Mouse (Mus musculus) megakaryocyte progenitor cell, adult 5-6 weeks (primary cell): Measurements from ENCODE around the gene H2-M10.6. TPM values are rescaled to one million over a fixed set of nuclear protein-coding genes. Genes with fewer than 3 reads are reported as not detected.
A peak's percentile ranks its signal among the peaks of the same experiment; 100 is the strongest.
"Not testable (repeated sequence)": the region's sequence is repeated elsewhere in the genome, so short reads cannot be mapped to it uniquely, and the experiment has no call there.

Source experiments
- ATAC-seq: replicated peaks from 2 replicates; pipeline ENCODE4 v1.8.0; 2016; ENCODE audit warnings: mild to moderate bottlenecking, moderate TSS enrichment, inconsistent platforms; ENCODE audit not compliant: poor library complexity
- total RNA-seq, 2 experiments: library from RNA; stranded (forward) in 1 of 2; stranded (reverse) in 1 of 2; fragments of 157-497, 149-512 nt in 1 of 2; fragments of 200-1000 nt in 1 of 2; gene quantifications; 2 replicates each; pipeline versions ENCODE4 v1.2.3 to v1.2.4; 2015 to 2017

Gene H2-M10.6
- total RNA-seq (2015) (not detected in 2 replicates), total RNA-seq (2017) (not detected in 2 replicates)

DNA sequence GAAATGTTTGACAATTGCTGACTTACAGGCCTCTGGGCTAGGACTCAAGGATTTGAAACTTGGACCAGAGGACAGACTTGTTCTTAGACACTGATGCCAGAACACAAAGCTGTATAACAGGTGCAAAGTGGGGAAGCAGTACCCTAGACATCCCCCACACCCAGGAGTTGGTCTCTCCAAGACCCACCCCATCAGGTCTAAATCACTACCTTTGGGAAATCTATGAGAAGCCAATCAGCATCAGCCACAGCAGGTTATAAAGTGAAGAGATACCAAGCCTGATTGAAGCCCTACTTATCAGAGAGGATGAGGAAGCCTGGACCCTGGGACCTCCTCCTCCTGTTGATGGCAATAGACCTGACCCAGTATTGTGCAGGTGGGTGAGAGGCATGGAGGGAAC lies at the start of gene H2-M10.6:
H2-M10.6 (plus strand) TSS at position 301 of the 400 bp plus-strand sequence.
- ATAC-seq = no peak

DNA sequence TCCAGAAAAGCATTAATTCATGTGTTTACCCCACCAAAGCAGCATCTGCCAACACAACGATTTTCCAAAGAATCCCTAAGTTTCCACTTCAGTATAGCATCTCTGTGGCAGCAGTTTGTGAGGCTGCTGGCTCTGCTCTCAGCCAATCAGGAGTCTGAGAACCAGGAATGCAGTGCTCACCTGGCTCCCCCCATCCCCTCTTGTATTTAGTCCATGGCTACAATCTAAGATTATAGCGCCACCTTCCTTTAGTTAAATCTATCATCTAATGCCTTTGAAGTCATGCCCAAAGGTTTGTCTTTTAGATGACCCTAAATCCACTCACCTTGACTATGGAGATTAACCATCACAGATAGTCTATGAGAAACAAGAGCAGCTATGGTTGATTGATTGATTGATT lies 48.2 kb upstream of the H2-M10.6 start:
- ATAC-seq = no peak

- peak; percentile 71 for ATAC-seq
Observed at GRCm38 (mm10) chr17:36764244-36764643, 47.7 kb upstream of the H2-M10.6 start.

- ATAC-seq = not testable (repeated sequence)
Observed at GRCm38 (mm10) chr17:36765403-36765802, 46.6 kb upstream of the H2-M10.6 start.

DNA sequence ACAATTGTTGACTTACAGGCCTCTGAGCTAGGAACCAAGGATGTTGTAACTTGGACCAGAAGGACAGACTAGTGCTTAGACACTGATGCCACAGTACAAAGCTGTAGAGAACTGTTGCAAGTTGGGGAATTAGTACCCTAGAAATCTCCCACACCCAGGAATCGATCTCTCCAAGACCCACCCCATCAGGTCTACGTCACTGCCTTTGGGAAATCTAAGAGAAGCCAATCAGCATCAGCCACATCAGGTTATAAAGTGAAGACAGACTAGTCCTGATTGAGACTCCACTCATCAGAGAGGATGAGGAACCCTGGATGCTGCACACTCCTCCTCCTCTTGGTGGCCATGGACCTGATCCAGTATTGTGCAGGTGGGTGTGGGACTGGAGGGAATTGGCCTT lies 39.4 kb upstream of the H2-M10.6 start, which contains the start of gene H2-M10.5:
H2-M10.5 (plus strand) TSS at position 301 of the 400 bp plus-strand sequence.
- ATAC-seq = not testable (repeated sequence)

- no peak for ATAC-seq
Observed at GRCm38 (mm10) chr17:36781533-36781932, 30.4 kb upstream of the H2-M10.6 start.

DNA sequence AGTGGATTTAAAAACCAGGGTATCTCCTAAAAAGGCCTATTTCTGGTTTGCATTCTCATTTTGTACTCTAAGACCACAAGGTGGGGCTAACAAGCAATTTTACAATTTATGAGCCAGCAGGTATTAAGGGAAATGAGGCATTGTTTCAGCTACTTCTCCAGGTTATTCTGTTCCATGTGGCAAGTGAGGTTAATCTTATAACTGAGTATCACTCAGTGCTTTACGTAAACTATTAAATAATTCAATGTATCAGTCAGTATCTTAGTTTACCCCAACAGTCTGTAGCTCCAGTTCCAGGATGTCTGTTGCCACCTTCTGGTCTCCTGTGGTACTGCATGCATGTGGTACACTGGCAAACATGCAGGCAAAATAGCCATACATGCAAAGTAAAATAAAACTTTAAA lies 25.5 kb upstream of the H2-M10.6 start:
- peak; percentile 83 for ATAC-seq

GRCm38 (mm10) chr17:36788351-36788750 lies 23.6 kb upstream of the H2-M10.6 start:
- ATAC-seq = no peak

GRCm38 (mm10) chr17:36788801-36789200 lies 23.2 kb upstream of the H2-M10.6 start:
- peak; percentile 94 for ATAC-seq

GRCm38 (mm10) chr17:36799493-36799892 lies 12.5 kb upstream of the H2-M10.6 start:
- no peak for ATAC-seq

- not testable (repeated sequence) for ATAC-seq
Observed at GRCm38 (mm10) chr17:36799921-36800462, 12.0 kb upstream of the H2-M10.6 start.

DNA sequence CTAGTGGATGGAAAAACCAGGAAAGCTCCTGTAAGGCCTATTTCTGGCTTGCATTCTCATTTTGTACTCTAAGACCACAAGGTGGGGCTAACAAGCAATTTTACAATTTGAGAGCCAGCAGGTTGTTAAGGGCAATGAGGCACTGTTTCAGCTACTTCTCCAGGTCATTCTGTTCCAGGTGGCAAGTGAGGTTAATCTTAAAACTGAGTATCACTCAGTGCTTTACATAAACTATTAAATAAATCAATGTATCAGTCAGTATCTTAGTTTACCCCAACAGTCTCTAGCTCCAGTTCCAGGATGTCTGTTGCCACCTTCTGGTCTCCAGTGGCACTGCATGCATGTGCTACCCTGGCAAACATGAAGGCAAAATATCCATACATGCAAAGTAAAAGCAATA lies 12.0 kb downstream of the H2-M10.6 start:
- ATAC-seq = peak; percentile 75

- peak; percentile 55 for ATAC-seq
Observed at GRCm38 (mm10) chr17:36825525-36825924, 13.6 kb downstream of the H2-M10.6 start.

GRCm38 (mm10) chr17:36826002-36826401 lies 14.0 kb downstream of the H2-M10.6 start:
- peak; percentile 82 for ATAC-seq

- peak; percentile 56 for ATAC-seq
Observed at GRCm38 (mm10) chr17:36828488-36828887, 16.5 kb downstream of the H2-M10.6 start.

- ATAC-seq = no peak
Observed at GRCm38 (mm10) chr17:36830470-36830869, 18.5 kb downstream of the H2-M10.6 start.

- ATAC-seq = no peak
Observed at GRCm38 (mm10) chr17:36832694-36833093, 20.7 kb downstream of the H2-M10.6 start.

DNA sequence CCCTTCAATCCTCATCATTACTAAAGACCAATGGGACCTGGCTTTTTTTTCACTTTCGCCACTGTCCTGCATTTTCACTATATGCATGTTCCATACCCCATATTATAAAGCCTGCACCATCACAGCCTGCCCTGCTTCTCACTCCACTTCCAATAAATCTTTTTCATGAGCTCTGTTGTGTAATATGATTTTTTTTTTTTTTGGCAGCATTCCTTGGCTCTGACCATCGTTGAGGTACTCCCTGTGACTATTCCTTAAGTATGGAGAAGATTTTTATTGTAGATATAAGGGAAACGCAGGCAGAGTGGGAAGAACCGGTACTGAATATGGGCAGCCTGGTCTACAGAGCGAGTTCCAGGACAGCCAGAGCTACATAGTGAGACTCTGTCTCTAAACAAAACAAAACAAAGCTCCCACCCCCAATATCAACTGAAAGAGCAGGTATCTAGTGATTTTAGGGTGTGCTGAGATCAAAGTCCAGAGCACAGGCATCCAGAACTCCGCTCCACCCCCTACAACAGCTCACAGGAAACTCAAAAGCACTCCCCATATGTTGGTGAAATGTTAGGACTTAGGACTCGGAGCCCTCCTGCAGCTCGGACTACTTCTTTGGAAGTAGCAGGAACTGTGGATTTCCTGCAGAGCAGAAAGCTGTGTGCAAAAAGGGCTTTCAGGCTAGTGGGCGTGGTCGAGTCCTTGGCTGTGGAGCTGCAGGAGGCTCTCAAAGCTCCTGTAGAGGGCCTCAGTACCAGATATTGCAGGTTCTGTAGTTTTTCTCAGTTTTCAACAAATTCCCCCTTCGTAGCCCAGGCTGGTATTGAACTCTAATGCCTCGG lies 23.8 kb downstream of the H2-M10.6 start:
- ATAC-seq = peak; percentile 73

DNA sequence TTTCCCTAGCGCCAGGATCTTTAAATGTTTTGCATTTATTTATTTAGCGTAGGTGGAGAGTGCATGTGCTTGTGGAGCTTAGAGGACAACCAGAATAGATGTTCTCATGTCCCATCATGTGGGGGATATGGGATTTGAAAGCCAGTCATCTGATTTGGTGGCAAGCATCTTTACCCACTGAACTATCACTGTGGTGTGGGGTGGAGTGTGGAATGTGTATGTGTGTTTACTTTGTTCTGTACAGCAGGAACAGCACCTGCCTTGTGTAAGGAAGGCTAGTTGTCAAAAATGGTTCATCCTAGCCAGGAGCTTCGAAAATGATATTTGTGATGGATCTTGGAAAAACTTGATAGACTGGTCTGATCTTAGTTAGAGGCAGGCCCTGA lies 24.4 kb downstream of the H2-M10.6 start:
- ATAC-seq = peak; percentile 7; the same call in 1 of the 2 replicates

DNA sequence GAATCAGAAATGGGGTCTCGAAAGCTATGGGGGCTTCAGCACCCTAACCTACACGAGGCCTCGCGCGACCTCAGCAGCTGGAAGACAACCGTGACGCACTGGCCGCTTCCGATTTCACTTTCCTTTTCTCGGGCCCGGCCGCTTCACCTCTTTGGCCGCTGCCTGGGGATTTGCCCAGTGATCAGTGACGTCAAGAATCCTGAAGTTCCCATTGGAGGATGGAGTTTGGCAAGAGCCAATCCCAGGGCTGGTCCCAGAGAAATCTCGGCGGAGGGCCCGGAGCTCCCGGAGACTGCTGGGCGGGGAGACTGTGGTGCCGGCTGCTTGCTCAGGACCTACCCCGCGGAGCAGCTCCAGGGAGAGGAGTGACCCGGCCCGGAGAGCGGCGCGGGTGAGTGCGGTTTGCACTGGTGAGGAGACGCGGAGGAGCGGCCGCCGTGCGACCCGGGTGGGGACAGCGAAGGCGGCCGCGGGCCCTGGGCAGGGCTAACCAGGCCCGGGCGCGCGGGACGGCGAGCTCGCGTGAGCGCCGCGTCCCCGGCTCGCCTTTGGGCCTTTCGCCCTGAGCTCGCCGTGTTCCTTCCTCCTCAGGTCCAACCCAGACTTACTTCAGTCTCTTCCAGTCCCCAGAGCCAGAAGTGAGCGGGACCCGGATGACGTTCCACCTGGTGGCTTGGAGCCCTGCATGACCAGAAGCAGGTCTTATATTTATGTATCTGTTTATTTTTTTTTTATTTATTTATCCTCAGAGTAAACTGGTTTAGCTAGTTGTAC lies 25.1 kb downstream of the H2-M10.6 start, which contains the start of gene Trim26:
Trim26 (plus strand) TSS at position 261 of the 774 bp plus-strand sequence.
- peak; percentile 93 for ATAC-seq

DNA sequence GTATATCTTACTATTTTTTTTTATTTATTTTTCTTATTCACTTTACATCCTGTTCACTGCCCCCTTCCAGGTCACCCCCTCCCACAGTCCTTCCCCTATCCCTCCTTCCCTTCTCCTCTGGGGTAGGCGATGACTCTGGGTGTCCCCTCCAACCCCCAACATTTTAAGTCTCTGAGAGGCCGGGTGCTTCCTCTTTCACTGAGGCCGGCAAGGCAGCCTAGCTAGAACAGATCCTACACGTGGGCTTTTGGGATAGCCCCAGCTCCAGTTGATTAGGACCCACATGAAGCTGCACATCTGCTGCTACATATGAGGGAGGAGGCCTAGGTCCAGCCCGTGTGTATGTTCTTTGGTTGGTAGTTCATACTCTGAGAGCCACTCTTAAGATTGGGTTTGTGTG lies 27.0 kb downstream of the H2-M10.6 start:
- no peak for ATAC-seq
